Mouse (Mus musculus) G1E (cell line): ENCODE results near the gene Hist1h2ad.

Experiments used
- CTCF ChIP-seq: IDR thresholded peaks from 2 replicates; pipeline ENCODE4 v1.5.1; 2012; ENCODE audit warnings: low read depth, low read length, inconsistent platforms, mixed read lengths
- GATA1 ChIP-seq: IDR thresholded peaks from 2 replicates; pipeline ENCODE4 v1.6.1; 2012; ENCODE audit warnings: borderline replicate concordance, low read length, inconsistent platforms, mixed read lengths
- POLR2AphosphoS5 ChIP-seq: IDR thresholded peaks from 2 replicates; pipeline ENCODE4 v1.6.1; 2012; ENCODE audit warnings: low read depth, low read length, inconsistent platforms; ENCODE audit not compliant: insufficient replicate concordance
- TAL1 ChIP-seq: conservative IDR thresholded peaks from 2 replicates; pipeline ENCODE4 v1.6.1; 2012; ENCODE audit warnings: low read depth, low read length, inconsistent platforms, mixed read lengths

DNA sequence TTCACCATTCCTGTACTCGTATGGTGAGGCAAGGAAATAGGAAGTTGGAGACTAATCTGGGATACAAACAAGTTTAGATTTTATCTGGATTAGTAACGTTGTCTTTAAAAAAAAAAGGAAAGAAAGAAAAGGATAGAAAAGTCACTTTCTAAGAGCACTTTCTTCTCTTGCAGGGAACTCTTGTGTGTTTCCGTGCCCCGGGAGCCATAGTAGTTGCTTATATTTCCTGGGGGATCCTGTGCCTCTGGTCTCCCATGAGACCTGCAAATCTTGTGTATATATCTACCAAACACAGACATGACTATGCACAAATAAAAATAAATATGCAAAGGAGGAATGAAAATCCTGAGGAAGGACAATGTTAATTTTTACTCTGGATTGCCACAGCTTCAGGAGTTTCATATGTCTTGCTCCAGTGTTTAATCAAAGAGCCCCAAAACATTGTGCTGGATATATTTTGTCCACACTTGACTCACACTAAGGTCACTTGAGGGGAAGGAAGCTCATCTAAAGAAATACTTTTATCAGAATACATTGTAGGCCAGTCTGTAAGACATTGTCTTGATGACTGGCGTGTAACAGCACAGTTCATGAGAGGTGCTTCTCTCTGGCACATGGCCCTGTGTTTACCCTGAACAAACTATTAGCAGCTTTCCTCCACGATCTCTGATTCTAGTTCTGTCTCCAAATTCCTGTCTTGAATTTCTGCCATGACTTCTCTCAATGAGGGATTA lies 2.9 kb downstream of the Hist1h2ad start:
- peak; percentile 87; the same call in 1 of the 2 replicates for TF ChIP-seq POLR2AphosphoS5
- no peak for TF ChIP-seq CTCF
- no peak for TF ChIP-seq GATA1
- no peak for TF ChIP-seq TAL1
